In genomic region chr13:94398568-94399374, GRCm38 (mm10) we compare ENCODE assay signal across 15 mouse cellular contexts. TPM values are rescaled to one million over a fixed set of nuclear protein-coding genes. Genes with fewer than 3 reads are reported as not detected.
DNase-seq lines count a peak whose midpoint lies in the region; ATAC-seq and TF ChIP-seq lines count a peak whose summit lies in the region.
"Had no signal": no experiment of that assay in that cellular context is flagged by ENCODE, and none has a peak within 500 bp of the region (broad histone marks: within the 10 kb centered on the region; RNA-seq: fewer than 3 reads in every experiment).

No protein-coding gene starts in this region.

- WGBS in forebrain, embryonic 13.5 days: 83% methylated on average over 12 of the region's 12 CpGs
- WGBS in forebrain, embryonic 12.5 days: 88% methylated on average over 12 of the region's 12 CpGs
- WGBS in hindbrain, postnatal 0 days: 65% methylated on average over 12 of the region's 12 CpGs
- 79% methylated on average over 12 of the region's 12 CpGs for WGBS in hindbrain, embryonic 13.5 days
- 67% methylated on average over 12 of the region's 12 CpGs for WGBS in neural tube, embryonic 15.5 days

- H3K4me1 ChIP-seq in forebrain, embryonic 13.5 days: peaks cover 14% of the 10 kb centered on the region; the same call in 1 of the 2 replicates
- H3K4me1 ChIP-seq in forebrain, embryonic 12.5 days: no peaks in the 10 kb centered on the region
- H3K4me1 ChIP-seq in hindbrain, postnatal 0 days (ENCODE audit: insufficient read depth, low read length): 0 out of 2 replicates have a peak, but pooled peaks cover 5% of the 10 kb centered on the region
- H3K4me1 ChIP-seq in hindbrain, embryonic 13.5 days (replicated peaks): peaks cover 17% of the 10 kb centered on the region
- peaks cover 9% of the 10 kb centered on the region; the same call in 1 of the 2 replicates for H3K4me1 ChIP-seq in neural tube, embryonic 15.5 days
- H3K4me1 ChIP-seq: embryonic facial prominence, embryonic 15.5 days had no signal

- no peak for ATAC-seq in forebrain, embryonic 13.5 days
- ATAC-seq in forebrain, embryonic 12.5 days (ENCODE audit: low FRiP score): no peak
- ATAC-seq in hindbrain, postnatal 0 days: no peak
- no peak for ATAC-seq in hindbrain, embryonic 13.5 days (ENCODE audit: low FRiP score)
- ATAC-seq in neural tube, embryonic 15.5 days (ENCODE audit: low FRiP score): peak; percentile 28; the same call in 1 of the 2 replicates
- no peak for ATAC-seq in megakaryocyte progenitor cell, adult 5-6 weeks (replicated peaks; ENCODE audit: poor library complexity)
- ATAC-seq: activated CD4-positive, CD25-positive, alpha-beta regulatory T cell, adult 4 months; intestine, postnatal 0 days had no signal

- H3K9ac ChIP-seq in forebrain, embryonic 13.5 days: no peak overlapping the region
- no peak overlapping the region for H3K9ac ChIP-seq in forebrain, embryonic 12.5 days
- H3K9ac ChIP-seq in hindbrain, postnatal 0 days (replicated peaks; ENCODE audit: low read length): no peak overlapping the region
- H3K9ac ChIP-seq in hindbrain, embryonic 13.5 days: no peak overlapping the region
- no peak overlapping the region for H3K9ac ChIP-seq in neural tube, embryonic 15.5 days (replicated peaks)
- H3K9ac ChIP-seq: embryonic facial prominence, embryonic 15.5 days had no signal

- 0 out of 2 replicates have a peak overlapping the region, but pooled peaks have one; percentile 19 for H3K27ac ChIP-seq in forebrain, embryonic 13.5 days
- H3K27ac ChIP-seq in forebrain, embryonic 12.5 days: no peak overlapping the region
- no peak overlapping the region for H3K27ac ChIP-seq in hindbrain, postnatal 0 days
- H3K27ac ChIP-seq in hindbrain, embryonic 13.5 days: no peak overlapping the region
- no peak overlapping the region for H3K27ac ChIP-seq in neural tube, embryonic 15.5 days (replicated peaks)
- H3K27ac ChIP-seq: embryonic facial prominence, embryonic 15.5 days had no signal

- no peaks in the 10 kb centered on the region for H3K27me3 ChIP-seq in forebrain, embryonic 13.5 days
- H3K27me3 ChIP-seq in forebrain, embryonic 12.5 days: no peaks in the 10 kb centered on the region
- H3K27me3 ChIP-seq in hindbrain, postnatal 0 days (ENCODE audit: insufficient read depth, low read length): no peaks in the 10 kb centered on the region
- H3K27me3 ChIP-seq in hindbrain, embryonic 13.5 days: no peaks in the 10 kb centered on the region
- no peaks in the 10 kb centered on the region for H3K27me3 ChIP-seq in neural tube, embryonic 15.5 days (replicated peaks)
- H3K27me3 ChIP-seq: embryonic facial prominence, embryonic 15.5 days had no signal

- peaks cover 27% of the 10 kb centered on the region for H3K36me3 ChIP-seq in forebrain, embryonic 13.5 days (ENCODE audit: poor library complexity, severe bottlenecking)
- peaks cover 11% of the 10 kb centered on the region for H3K36me3 ChIP-seq in forebrain, embryonic 12.5 days (replicated peaks)
- 0 out of 2 replicates have a peak, but pooled peaks cover 3% of the 10 kb centered on the region for H3K36me3 ChIP-seq in hindbrain, postnatal 0 days (ENCODE audit: insufficient read depth, low read length)
- peaks cover 26% of the 10 kb centered on the region for H3K36me3 ChIP-seq in hindbrain, embryonic 13.5 days
- peaks cover under 1% of the 10 kb centered on the region for H3K36me3 ChIP-seq in neural tube, embryonic 15.5 days

- peak; percentile 31 for DNase-seq in hindbrain, postnatal 0 days (ENCODE audit: low spot score)
- DNase-seq in neural tube, embryonic 10.5 days (ENCODE audit: extremely low spot score, low spot score): no peak
- DNase-seq in natural killer cell, adult 2 months (ENCODE audit: low spot score in 2 of 2): no peak
- DNase-seq: B cell, adult 2 months; heart, postnatal 4 days; thymus, adult 18-20 months had no signal

- TF ChIP-seq CTCF in hindbrain, postnatal 0 days (IDR thresholded peaks at IDR 0.05; ENCODE audit: low read depth): no peak

- no peak overlapping the region for H3K4me3 ChIP-seq in forebrain, embryonic 13.5 days
- no peak overlapping the region for H3K4me3 ChIP-seq in forebrain, embryonic 12.5 days (replicated peaks)
- H3K4me3 ChIP-seq in hindbrain, postnatal 0 days (ENCODE audit: low read length): no peak overlapping the region
- H3K4me3 ChIP-seq in hindbrain, embryonic 13.5 days: no peak overlapping the region
- no peak overlapping the region for H3K4me3 ChIP-seq in neural tube, embryonic 15.5 days (replicated peaks)
- H3K4me3 ChIP-seq: embryonic facial prominence, embryonic 15.5 days had no signal

- H3K9me3 ChIP-seq in forebrain, embryonic 13.5 days (replicated peaks): no peaks in the 10 kb centered on the region
- no peaks in the 10 kb centered on the region for H3K9me3 ChIP-seq in forebrain, embryonic 12.5 days
- H3K9me3 ChIP-seq in hindbrain, postnatal 0 days (ENCODE audit: low read length): no peaks in the 10 kb centered on the region
- H3K9me3 ChIP-seq in hindbrain, embryonic 13.5 days: no peaks in the 10 kb centered on the region
- H3K9me3 ChIP-seq in neural tube, embryonic 15.5 days (replicated peaks): no peaks in the 10 kb centered on the region
- H3K9me3 ChIP-seq: embryonic facial prominence, embryonic 15.5 days; G1E had no signal

- H3K4me2 ChIP-seq in forebrain, embryonic 13.5 days: no peak overlapping the region
- H3K4me2 ChIP-seq in forebrain, embryonic 12.5 days: no peak overlapping the region
- no peak overlapping the region for H3K4me2 ChIP-seq in hindbrain, postnatal 0 days (ENCODE audit: low read depth, low read length)
- H3K4me2 ChIP-seq in hindbrain, embryonic 13.5 days: no peak overlapping the region
- H3K4me2 ChIP-seq in neural tube, embryonic 15.5 days: no peak overlapping the region
- H3K4me2 ChIP-seq: embryonic facial prominence, embryonic 15.5 days had no signal

RNA-seq across cellular contexts. Expression of gene Ap3b1, which starts 40.0 kb away (rescaled TPM):
- polyA plus RNA-seq in forebrain, embryonic 13.5 days (2015; fragmentation: Nextera tagmentation; extraction: Ambion mirVana): 29.9 and 32.5 TPM in 2 replicates
- 36.1 and 36.7 TPM in 2 replicates for polyA plus RNA-seq in forebrain, embryonic 12.5 days (2016; fragmentation: Nextera tagmentation; extraction: Ambion mirVana)
- 14.7 and 16.9 TPM in 2 replicates for total RNA-seq in hindbrain, postnatal 0 days (2014; rRNA removed)
- 23.4 and 23.5 TPM in 2 replicates for polyA plus RNA-seq in hindbrain, postnatal 0 days (2015; fragmentation: Nextera tagmentation; extraction: Ambion mirVana)
- polyA plus RNA-seq in hindbrain, embryonic 13.5 days (2015; fragmentation: Nextera tagmentation; extraction: Ambion mirVana): 31.6 and 33.0 TPM in 2 replicates
- polyA plus RNA-seq in neural tube, embryonic 15.5 days (2015; fragmentation: Nextera tagmentation; extraction: Ambion mirVana): 27.1 and 30.2 TPM in 2 replicates
- 50.4 and 53.4 TPM in 2 replicates for total RNA-seq in megakaryocyte progenitor cell, adult 5-6 weeks (2015)
- 81.8 and 105 TPM in 2 replicates for total RNA-seq in megakaryocyte progenitor cell, adult 5-6 weeks (2017)
